Mouse (Mus musculus) liver, embryonic 15.5 days (tissue): Measurements from ENCODE around the gene Cebpz. TPM values are rescaled to one million over a fixed set of nuclear protein-coding genes. Genes with fewer than 3 reads are reported as not detected.
A peak's percentile ranks its signal among the peaks of the same experiment; 100 is the strongest.

Experiments used
- ATAC-seq: fragments of 200-750 bp; cut with Nextera tagmentation; 2 replicates; pipeline ENCODE4 v1.8.0; 2017; ENCODE audit warnings: moderate number of reproducible peaks, mild to moderate bottlenecking, moderate library complexity; ENCODE audit not compliant: insufficient read depth
- H3K27ac ChIP-seq: fragments of 300-500 bp; sonication (generic); replicated peaks from 2 replicates; pipeline ENCODE4 v1.5.1; 2015; ENCODE audit warnings: mild to moderate bottlenecking, inconsistent platforms
- H3K27me3 ChIP-seq: fragments of 300-500 bp; sonication (generic); 2 replicates; pipeline ENCODE4 v1.6.1; 2015; ENCODE audit warnings: mild to moderate bottlenecking, inconsistent platforms
- H3K36me3 ChIP-seq: fragments of 300-500 bp; sonication (generic); replicated peaks from 2 replicates; pipeline ENCODE4 v1.6.1; 2015; ENCODE audit warnings: moderate library complexity, mild to moderate bottlenecking, inconsistent platforms
- H3K4me1 ChIP-seq: fragments of 300-500 bp; sonication (generic); replicated peaks from 2 replicates; pipeline ENCODE4 v1.6.1; 2015; ENCODE audit warnings: inconsistent platforms
- H3K4me2 ChIP-seq: fragments of 300-500 bp; sonication (generic); 2 replicates; pipeline ENCODE4 v1.6.1; 2015; ENCODE audit warnings: moderate library complexity, mild to moderate bottlenecking, inconsistent platforms
- H3K4me3 ChIP-seq: fragments of 300-500 bp; sonication (generic); replicated peaks from 2 replicates; pipeline ENCODE4 v1.5.1; 2015; ENCODE audit warnings: mild to moderate bottlenecking, inconsistent platforms
- H3K9ac ChIP-seq: fragments of 300-500 bp; sonication (generic); 2 replicates; pipeline ENCODE4 v1.6.1; 2015; ENCODE audit warnings: moderate library complexity, mild to moderate bottlenecking, inconsistent platforms
- H3K9me3 ChIP-seq: fragments of 300-500 bp; sonication (generic); replicated peaks from 2 replicates; pipeline ENCODE4 v1.6.1; 2016; ENCODE audit warnings: inconsistent platforms
- WGBS: fragments of 180-500 bp; shearing (Covaris S2); methylation state at CpG from one replicate; pipeline ENCODE4 v1.1.7; 2015; ENCODE audit warnings: mixed read lengths; ENCODE audit not compliant: insufficient replicate concordance; 5-methylcytosine and 5-hydroxymethylcytosine counted together
- polyA plus RNA-seq: library from polyadenylated mRNA; unstranded; fragments of >200 nt; fragmentation: Nextera tagmentation; extraction: Ambion mirVana; gene quantifications from 2 replicates; pipeline ENCODE4 v1.2.1, GENCODE M21; 2015

The Cebpz gene
- polyA plus RNA-seq, 1 experiment from 2014 or later, result 23.4 TPM

DNA sequence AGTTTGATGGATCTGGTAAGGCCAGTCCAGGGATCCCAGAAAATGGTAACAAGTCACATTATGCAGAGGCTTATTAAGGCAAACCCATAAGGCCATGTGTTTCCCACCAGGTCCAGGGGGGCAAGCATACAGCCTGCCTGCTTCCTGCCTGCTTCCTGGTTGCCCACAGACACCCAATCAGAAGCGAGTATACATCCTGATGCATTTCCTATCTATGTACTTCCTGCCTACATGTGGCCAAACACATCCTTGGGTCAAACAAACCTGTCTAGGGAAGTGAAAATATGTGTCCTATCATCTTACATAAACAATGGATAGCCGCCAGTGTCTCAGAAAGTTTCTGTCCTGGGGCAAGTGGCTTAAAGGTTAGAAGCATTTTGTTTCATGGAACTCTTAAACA, 33.7 kb downstream of the Cebpz start:
- H3K4me3 ChIP-seq, result no peak overlapping the region
- H3K4me1 ChIP-seq, result no peaks in the 10 kb centered on the region
- WGBS, result 58% methylated on average over 2 of the region's 2 CpGs
- H3K4me2 ChIP-seq, result no peak overlapping the region
- no peaks in the 10 kb centered on the region for H3K27me3 ChIP-seq
- H3K36me3 ChIP-seq, result no peaks in the 10 kb centered on the region
- H3K27ac ChIP-seq, result no peak overlapping the region
- no peak for ATAC-seq
- H3K9me3 ChIP-seq, result no peaks in the 10 kb centered on the region
- no peak overlapping the region for H3K9ac ChIP-seq

DNA sequence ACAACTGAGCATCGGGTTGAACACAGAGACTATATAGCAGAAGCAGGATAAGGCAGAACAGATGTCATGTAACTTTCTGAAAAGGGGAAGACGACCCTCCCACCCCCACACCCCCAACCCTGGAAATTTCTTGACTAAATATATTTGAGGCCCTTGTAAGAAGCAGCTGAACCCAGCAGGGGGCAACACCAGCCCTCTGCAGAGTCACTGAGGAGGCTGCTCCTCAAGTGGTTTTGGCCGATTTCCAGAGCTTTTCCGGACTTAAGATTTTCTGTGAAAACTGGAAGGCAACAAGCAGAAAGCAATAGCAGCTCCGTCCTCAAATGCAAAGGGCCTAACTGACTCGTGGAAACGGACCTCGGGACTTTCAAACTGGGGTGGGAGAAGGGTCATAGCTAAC, 41.5 kb downstream of the Cebpz start:
- Histone ChIP-seq H3K9ac (no peak overlapping the region), H3K4me2 (no peak overlapping the region; the same call in 1 of the 2 replicates), H3K27me3 (no peaks in the 10 kb centered on the region), H3K4me3 (no peak overlapping the region), H3K4me1 (no peaks in the 10 kb centered on the region), H3K27ac (no peak overlapping the region), H3K9me3 (no peaks in the 10 kb centered on the region), H3K36me3 (no peaks in the 10 kb centered on the region)
- ATAC-seq, result no peak
- 18% methylated on average over 8 of the region's 8 CpGs for WGBS

DNA sequence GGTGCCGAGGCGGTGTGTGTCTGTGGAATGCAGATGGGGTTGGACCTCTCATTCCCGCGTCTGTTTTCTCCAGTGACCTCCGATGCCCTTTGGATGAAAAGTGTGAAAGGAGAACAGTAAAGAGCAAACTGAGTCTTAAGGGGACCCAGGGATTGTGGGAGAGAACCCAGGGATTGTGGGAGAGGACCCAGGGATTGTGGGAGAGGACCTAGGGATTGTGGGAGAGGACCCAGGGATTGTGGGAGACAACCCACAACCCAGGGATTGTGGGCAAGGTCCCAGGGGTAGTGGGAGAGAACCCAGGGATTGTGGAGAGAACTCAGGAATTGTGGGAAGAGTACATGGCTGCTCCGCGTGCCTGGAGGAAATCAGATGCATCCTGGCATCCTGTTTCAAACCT, 41.9 kb downstream of the Cebpz start:
- Histone ChIP-seq H3K9me3 (no peaks in the 10 kb centered on the region), H3K4me1 (no peaks in the 10 kb centered on the region), H3K27ac (no peak overlapping the region), H3K4me2 (no peak overlapping the region), H3K4me3 (no peak overlapping the region), H3K27me3 (no peaks in the 10 kb centered on the region), H3K9ac (no peak overlapping the region), H3K36me3 (no peaks in the 10 kb centered on the region)
- no peak for ATAC-seq
- WGBS, result 67% methylated on average over 7 of the region's 7 CpGs

DNA sequence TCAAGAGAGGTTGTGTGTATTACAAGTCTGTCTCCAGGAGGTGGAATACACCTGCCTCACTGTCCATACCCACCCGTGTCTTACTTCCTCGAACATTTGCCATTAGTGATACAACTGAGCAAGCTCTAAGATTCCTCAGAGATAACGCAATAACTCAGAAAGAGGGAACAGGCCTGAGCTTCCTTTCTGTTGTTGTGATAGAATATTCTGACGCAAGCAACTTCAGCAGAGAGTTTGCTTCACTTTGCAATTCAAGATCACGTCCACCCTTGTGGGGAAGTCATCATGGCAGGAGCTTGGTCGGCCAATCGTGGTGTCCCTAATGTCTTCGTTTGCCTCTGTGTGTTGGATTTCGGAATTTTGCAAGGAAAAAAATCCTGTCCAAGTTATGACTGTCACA, 45.8 kb downstream of the Cebpz start:
- no peak overlapping the region for H3K4me2 ChIP-seq
- H3K27ac ChIP-seq, result no peak overlapping the region
- WGBS, result 54% methylated on average over 9 of the region's 9 CpGs
- peak; percentile 31; the same call in 1 of the 2 replicates for ATAC-seq
- H3K9ac ChIP-seq, result no peak overlapping the region
- H3K36me3 ChIP-seq, result no peaks in the 10 kb centered on the region
- no peaks in the 10 kb centered on the region for H3K4me1 ChIP-seq
- no peaks in the 10 kb centered on the region for H3K9me3 ChIP-seq
- H3K4me3 ChIP-seq, result no peak overlapping the region
- no peaks in the 10 kb centered on the region for H3K27me3 ChIP-seq

DNA sequence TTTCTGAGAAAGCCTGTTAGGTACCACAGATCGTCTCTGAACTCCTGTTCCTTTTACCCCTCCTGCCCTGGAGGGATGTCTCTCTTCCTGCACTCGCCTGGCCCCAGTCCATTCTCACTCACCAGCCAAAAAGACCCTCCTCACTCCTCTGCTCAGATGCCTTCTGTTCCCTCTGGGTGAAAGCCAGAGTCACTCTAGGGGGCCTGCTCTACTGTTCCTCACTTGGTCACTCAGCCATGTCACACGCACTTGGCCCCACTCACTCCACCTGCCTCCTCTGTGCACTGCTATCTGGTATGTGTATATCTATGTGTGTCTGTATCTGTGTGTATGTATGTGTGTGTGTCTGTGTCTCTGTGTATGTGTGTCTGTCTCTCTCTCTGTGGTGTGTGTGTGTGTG, 47.7 kb downstream of the Cebpz start:
- no peak overlapping the region for H3K4me2 ChIP-seq

DNA sequence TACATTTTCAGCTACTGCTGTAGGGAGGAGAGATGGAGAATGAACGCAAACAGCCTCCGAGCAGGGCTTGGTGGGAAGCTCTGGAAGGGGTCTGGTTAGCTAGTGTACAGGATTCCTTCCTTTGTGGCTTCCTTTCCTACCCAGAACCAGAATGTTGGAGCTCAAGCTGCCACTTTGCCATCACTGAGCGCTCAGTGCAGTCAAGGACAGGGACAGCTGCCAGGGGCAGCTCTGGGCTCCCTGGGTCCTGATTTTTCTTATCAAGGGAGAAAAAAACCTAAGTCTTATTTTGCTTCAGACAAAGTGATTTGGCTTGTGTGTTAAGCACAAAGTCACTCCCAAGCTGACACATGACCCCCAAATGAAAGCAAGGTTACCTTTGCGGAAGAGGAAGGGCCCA, 48.3 kb downstream of the Cebpz start:
- Histone ChIP-seq H3K4me1 (no peaks in the 10 kb centered on the region), H3K9ac (no peak overlapping the region), H3K4me2 (no peak overlapping the region), H3K36me3 (no peaks in the 10 kb centered on the region), H3K4me3 (no peak overlapping the region), H3K27ac (no peak overlapping the region), H3K27me3 (no peaks in the 10 kb centered on the region), H3K9me3 (no peaks in the 10 kb centered on the region)
- 72% methylated on average over 4 of the region's 4 CpGs for WGBS
- no peak for ATAC-seq

More for the DNA sequence above, 47.7 kb downstream of the Cebpz start:
- ATAC-seq, result no peak
- Histone ChIP-seq H3K9ac (no peak overlapping the region), H3K27me3 (no peaks in the 10 kb centered on the region), H3K4me1 (no peaks in the 10 kb centered on the region), H3K27ac (no peak overlapping the region), H3K4me3 (no peak overlapping the region), H3K9me3 (no peaks in the 10 kb centered on the region), H3K36me3 (no peaks in the 10 kb centered on the region)
- WGBS, result 43% methylated on average over 3 of the region's 3 CpGs

DNA sequence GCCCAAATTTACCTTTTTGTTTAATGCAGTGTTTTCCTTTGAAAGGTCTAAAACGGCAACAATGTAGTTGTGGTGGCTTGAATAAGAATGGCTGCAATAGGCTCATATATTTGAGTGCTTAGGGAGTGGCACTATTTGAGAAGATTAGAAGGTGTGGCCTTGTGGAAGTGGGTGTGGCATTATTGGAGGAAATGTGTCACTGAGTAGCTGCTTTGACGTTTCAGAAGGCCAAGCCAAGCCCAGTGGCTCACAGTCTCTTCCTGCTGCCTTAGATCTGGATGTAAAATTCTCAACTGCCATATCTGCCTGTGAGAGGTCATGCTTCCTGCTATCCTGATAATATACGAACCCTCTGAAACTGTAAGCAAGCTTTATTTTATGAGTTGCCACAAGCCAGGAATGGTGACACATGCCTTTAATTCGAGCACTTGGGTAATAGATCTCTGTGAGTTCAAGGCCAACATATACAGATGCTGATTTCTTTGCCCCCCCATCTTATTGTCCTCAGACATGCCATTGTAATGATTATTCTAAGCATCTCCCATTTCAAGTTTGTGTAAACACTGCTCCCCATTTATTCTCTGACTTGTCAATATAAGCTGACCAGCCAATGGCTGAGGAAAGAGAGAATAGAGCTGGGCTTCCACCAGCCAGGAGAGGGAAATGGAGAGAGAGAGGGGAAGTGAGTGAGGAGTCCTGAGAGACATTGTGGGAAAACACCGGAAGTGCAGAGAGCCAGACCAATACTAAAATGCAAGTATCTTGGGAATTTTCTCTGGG, 51.4 kb downstream of the Cebpz start:
- Histone ChIP-seq H3K27ac (no peak overlapping the region), H3K4me1 (peaks cover 21% of the 10 kb centered on the region), H3K36me3 (no peaks in the 10 kb centered on the region), H3K4me3 (no peak overlapping the region), H3K9me3 (no peaks in the 10 kb centered on the region), H3K9ac (no peak overlapping the region), H3K27me3 (no peaks in the 10 kb centered on the region), H3K4me2 (no peak overlapping the region)
- 67% methylated on average over 5 of the region's 5 CpGs for WGBS
- no peak for ATAC-seq

DNA sequence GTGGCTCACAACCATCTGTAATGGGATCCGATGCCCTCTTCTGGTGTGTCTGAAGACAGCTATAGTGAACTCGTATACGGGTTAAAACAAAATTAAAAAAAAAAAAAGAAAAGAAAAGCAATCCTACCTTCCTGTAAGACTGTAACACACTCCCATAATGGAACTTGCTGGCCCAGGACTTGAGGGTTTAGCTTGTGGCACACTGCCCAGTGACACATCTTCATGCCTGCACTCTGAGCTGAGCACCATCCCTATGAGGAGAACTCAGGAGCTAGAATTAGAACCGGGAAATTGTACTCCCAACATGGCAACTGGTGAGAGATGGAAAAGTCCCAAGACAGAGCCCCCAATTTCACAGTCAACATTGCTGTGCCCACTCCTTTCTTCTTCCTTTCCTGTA, 53.6 kb downstream of the Cebpz start:
- Histone ChIP-seq H3K4me1 (peaks cover 26% of the 10 kb centered on the region), H3K4me2 (no peak overlapping the region)

DNA sequence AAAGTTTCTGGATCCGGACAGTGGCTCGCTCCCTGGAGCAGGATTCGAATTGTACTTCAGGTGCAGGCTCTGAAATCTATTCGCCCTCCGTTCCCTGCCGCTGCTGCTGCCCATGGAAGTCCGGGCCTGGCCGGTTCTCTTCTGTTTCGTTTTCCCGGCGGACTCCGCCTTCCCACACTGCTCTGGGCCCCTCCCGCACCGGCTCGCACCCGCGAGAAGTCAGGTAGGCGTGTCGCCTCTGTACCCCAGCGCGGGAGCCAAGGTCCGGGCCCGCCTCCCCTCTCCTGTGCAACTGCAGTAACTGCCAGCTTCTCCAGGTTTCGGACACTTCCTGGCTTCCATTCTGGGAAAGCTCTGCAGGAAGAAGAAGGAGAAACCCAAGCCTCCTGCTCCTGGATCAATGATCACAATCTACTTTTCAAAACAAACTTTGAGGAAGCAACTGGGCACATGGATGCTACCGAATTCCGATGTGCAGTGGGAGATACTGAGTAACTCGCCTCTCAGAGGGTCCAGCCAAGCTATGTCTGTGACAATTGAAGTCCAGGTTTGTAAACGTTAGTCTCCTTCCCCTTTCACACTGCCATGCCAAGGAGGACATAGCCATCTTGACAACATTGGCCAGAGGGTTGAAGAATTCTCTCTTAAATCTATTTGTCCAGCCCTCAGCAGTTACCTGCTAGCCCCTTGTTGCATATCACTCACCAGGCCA, 54.3 kb downstream of the Cebpz start, which contains the start of gene Eif2ak2:
Gene Eif2ak2, minus strand, starts transcription at position 173 of the 712 bp plus-strand sequence.
- WGBS, result under 1% methylated on average over 28 of the region's 28 CpGs
- Histone ChIP-seq H3K4me2 (peak within 1 kb of the TSS; percentile 79), H3K9ac (peak within 1 kb of the TSS; percentile 79)

More for the DNA sequence above, 53.6 kb downstream of the Cebpz start:
- WGBS, result 89% methylated on average over 4 of the region's 4 CpGs
- no peaks in the 10 kb centered on the region for H3K27me3 ChIP-seq
- H3K4me3 ChIP-seq, result no peak overlapping the region
- H3K9me3 ChIP-seq, result no peaks in the 10 kb centered on the region
- no peak overlapping the region for H3K9ac ChIP-seq
- H3K27ac ChIP-seq, result no peak overlapping the region
- H3K36me3 ChIP-seq, result peaks cover 9% of the 10 kb centered on the region; the same call in 1 of the 2 replicates
- ATAC-seq, result no peak

DNA sequence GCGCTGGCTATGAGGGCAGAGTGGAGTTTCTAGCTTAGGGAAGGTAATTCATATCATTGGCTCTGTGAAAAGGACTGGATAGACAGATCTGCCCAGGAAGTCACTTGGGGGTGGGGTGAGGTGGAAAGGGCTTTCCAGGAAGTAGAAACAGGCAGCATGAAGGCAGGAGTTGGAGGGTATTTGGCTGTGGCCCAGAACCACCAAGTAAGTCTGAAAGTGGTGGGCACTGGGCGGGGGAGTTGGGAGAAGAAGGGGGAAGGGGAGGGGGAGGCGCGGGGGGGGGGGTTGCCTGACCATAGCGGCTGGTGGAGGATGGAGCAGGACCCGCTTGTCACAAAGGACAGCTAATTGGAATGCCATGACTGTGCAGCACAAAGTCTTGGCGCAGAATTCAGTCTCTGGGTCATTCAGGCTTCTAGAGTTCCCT, 55.0 kb downstream of the Cebpz start:
- peak overlapping the region; percentile 87 for H3K4me3 ChIP-seq
- H3K36me3 ChIP-seq, result peaks cover 23% of the 10 kb centered on the region
- H3K27ac ChIP-seq, result peak overlapping the region; percentile 70
- no peaks in the 10 kb centered on the region for H3K9me3 ChIP-seq
- peak overlapping the region; percentile 79 for H3K9ac ChIP-seq
- H3K27me3 ChIP-seq, result no peaks in the 10 kb centered on the region
- 4% methylated on average over 7 of the region's 7 CpGs for WGBS
- peaks cover 26% of the 10 kb centered on the region for H3K4me1 ChIP-seq
- ATAC-seq, result peak; percentile 56
- H3K4me2 ChIP-seq, result peak overlapping the region; percentile 79

More for the DNA sequence above, 54.3 kb downstream of the Cebpz start, which contains the start of gene Eif2ak2:
- Histone ChIP-seq H3K4me3 (peak within 1 kb of the TSS; percentile 87), H3K4me1 (peaks cover 26% of the 10 kb centered on the region), H3K9me3 (no peaks in the 10 kb centered on the region), H3K27me3 (no peaks in the 10 kb centered on the region), H3K36me3 (peaks cover 16% of the 10 kb centered on the region), H3K27ac (peak within 1 kb of the TSS; percentile 70)
- ATAC-seq, result peak; percentile 98

DNA sequence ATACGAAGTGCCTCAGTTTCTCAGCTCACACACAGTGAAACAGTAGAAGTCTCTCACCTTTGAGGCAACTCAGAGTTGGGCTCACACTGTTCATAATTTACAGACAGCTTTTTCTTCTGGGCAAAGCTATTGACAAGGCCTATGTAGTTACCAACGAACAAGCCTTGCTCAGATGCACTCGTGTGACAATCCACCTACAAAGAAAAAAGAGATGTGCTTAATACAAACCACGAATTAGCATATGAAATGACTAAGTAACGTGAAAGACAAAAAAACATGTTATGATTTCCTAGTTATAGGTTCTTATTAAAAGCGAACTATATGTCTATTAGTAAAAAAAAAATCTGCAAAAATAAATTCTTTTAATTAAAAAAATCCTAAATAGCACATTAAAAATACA, 63.0 kb downstream of the Cebpz start:
- Histone ChIP-seq H3K9ac (no peak overlapping the region), H3K4me2 (no peak overlapping the region), H3K9me3 (no peaks in the 10 kb centered on the region), H3K36me3 (peaks cover 80% of the 10 kb centered on the region), H3K4me3 (no peak overlapping the region), H3K4me1 (no peaks in the 10 kb centered on the region), H3K27me3 (no peaks in the 10 kb centered on the region), H3K27ac (no peak overlapping the region)
- no peak for ATAC-seq
- WGBS, result 75% methylated on average over 6 of the region's 6 CpGs
